Mouse (Mus musculus): ENCODE data around the gene F3. TPM values are rescaled to one million over a fixed set of nuclear protein-coding genes. Genes with fewer than 3 reads are reported as not detected.

Gene F3
- not detected in 4 replicates for total RNA-seq (2023; ENCODE audit: inconsistent age)

DNA sequence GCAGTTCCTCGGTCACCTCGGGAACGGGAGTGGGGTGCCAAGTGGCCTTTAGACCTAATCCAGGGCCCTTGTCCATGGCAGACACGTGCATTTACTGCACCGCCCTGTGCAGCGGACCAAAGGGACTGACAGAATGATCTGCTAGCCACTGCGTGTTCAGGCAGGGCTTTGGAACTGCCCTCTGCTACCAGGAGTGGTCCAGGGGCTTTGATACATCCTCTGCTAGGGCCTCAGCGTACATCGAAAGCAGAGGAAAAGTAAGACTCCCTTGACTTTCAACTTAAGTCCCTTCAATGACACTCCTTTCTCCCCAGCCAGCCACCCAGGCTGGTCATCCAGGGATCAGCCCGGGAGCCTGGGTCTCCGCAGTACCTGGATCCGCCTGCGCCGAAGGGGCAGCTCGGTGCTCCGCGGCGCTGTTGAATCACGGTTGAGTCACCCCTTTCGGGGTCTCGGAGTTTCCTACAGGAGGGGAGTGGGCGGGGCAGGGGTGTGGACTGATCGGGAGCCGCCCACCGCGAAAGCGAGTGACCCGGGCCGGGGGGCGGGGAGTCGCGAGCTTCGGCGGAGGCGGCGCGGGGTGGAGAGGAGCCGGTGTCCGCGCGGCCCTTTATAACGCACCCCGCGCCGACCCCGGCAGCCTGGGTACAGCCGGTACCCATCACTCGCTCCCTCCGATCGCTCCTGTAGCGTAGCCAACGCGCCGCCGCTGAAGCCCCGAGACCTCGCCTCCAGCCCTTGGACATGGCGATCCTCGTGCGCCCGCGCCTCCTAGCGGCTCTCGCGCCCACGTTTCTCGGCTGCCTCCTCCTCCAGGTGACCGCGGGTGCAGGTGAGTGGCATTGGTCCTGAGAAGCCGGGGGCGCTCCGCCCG, at the start of gene F3:
TSS of gene F3 (plus strand) at position 567 of the 874 bp plus-strand sequence.

Other genes with a start within 250 kb of the F3 start
- gene Slc44a3, start 191.1 kb upstream of the F3 start, total RNA-seq (2023; ENCODE audit: inconsistent age), result not detected in 4 replicates
- gene 4930432M17Rik, start 52.8 kb upstream of the F3 start, total RNA-seq (2023; ENCODE audit: inconsistent age), result not detected in 4 replicates
- gene Abcd3, start 91.8 kb downstream of the F3 start, total RNA-seq (2023; ENCODE audit: inconsistent age), result 10.6 to 15.1 TPM (median 11.8 TPM) in 4 replicates
- 0.15 to 1.1 TPM (median 0.38 TPM) in 4 replicates for gene Arhgap29, start 229.0 kb downstream of the F3 start, total RNA-seq (2023; ENCODE audit: inconsistent age)